Mouse (Mus musculus) left cerebral cortex, postnatal 10 days (tissue): ENCODE data around the gene Cnksr1. TPM values are rescaled to one million over a fixed set of nuclear protein-coding genes. Genes with fewer than 3 reads are reported as not detected.

ENCODE experiments used
- DNase-seq, 2 experiments: peaks; one replicate each; pipeline ENCODE4 v3.0.0; 2021 to 2022; ENCODE audit warnings: low spot score in 2 of 2, mixed read lengths in 1 of 2; ENCODE audit errors: extremely low spot score in 1 of 2
- intact Hi-C: fragments of 180-260 bp; cut with DNase I; formaldehyde crosslinking; loops from one replicate; pipeline ENCODE4 v1.15.1; 2025
- total RNA-seq, 2 experiments: library from RNA; stranded (reverse); gene quantifications; 2 replicates each; pipeline ENCODE4 v1.2.3; 2021

Cnksr1 gene
- total RNA-seq, 2 experiments from 2014 or later: 0.24 to 0.61 TPM

GRCm38 (mm10) chr4:134230431-134230830, 7.8 kb downstream of the Cnksr1 start:
- DNase-seq: no peak
- intact Hi-C loops: no loop called here

DNA sequence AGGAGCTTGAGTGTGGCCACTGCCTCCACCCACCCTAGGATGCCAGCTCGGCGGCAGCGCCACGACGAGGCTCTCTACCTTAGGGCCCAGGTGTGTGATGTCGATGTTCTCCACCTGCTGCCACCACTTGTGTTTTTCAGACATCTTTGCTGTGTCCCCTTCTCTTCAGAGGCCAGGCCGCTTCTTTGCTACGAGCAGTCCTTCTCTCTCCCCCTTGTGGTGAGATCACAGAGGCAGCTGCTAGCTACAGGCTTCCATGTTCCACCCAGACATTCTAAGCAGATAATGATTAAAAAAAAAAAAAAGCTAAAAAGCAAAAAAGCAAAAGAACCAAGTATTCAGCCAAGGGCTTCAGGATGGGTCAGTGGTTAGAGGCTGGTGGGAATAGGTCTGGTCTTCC, 11.0 kb downstream of the Cnksr1 start, which contains the start of gene Catsper4:
Gene Catsper4, minus strand, starts transcription at position 190 of the 400 bp plus-strand sequence.
- intact Hi-C loops: no loop called here
- DNase-seq: peak in 1 of 2 experiments; percentile 27

GRCm38 (mm10) chr4:134222793-134223600, 15.2 kb downstream of the Cnksr1 start:
- DNase-seq: no peak
- intact Hi-C loops: no loop called here

GRCm38 (mm10) chr4:134206488-134207053, 31.6 kb downstream of the Cnksr1 start:
- intact Hi-C loops: loop anchor here (10.0 kb wide), 1 partner anchor 118 kb away; no protein-coding TSS in a partner anchor
- no peak for DNase-seq

- intact Hi-C loops: loop anchor here (10.0 kb wide), 1 partner anchor 121 kb away; no protein-coding TSS in a partner anchor
- DNase-seq: no peak
Observed at GRCm38 (mm10) chr4:134203340-134203896, 34.8 kb downstream of the Cnksr1 start.

DNA sequence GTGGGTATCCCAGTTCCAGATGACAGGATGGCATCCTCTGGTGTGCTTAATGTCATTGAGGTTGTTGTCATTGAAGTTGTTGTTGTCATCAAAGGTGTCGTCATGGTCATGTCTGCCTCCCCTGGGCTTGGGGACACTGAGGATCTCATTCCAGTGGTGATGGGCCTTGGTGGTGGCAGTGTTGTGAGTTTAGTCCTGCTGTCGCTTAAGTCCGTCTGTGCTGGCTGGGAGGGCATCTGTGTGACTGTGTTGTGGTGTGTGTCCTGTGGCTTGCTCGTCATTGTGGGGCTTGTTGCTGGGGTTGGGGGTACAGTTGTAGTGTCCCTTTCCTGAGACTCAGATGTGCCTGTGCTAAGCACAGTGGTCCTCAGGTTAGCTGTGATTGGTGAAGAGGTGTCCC, 35.3 kb downstream of the Cnksr1 start, which contains the start of gene Gm7534:
Gene Gm7534, minus strand, starts transcription at position 101 of the 400 bp plus-strand sequence.
- intact Hi-C loops: loop anchor here (10.0 kb wide), 1 partner anchor 122 kb away; no protein-coding TSS in a partner anchor
- DNase-seq: no peak

DNA sequence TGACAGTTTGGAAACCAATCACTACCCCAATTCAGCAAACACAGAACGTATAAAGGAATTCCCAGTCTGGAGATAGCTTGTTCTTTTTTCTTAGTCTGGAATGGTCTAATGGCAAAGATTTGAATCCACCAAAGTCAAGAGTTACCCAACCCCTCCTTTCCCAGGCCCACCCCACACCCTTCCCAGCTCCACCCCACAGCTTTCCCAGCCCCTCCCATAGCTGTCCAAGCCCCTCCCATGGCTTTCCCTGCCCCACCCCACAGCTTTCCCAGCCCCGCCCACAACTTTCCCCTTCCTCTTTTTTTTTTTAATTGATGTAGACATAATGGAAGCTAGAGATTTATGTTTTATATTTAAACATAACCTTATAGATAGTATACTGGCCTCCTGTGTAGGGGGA, 38.8 kb downstream of the Cnksr1 start:
- intact Hi-C loops: no loop called here
- DNase-seq: no peak

DNA sequence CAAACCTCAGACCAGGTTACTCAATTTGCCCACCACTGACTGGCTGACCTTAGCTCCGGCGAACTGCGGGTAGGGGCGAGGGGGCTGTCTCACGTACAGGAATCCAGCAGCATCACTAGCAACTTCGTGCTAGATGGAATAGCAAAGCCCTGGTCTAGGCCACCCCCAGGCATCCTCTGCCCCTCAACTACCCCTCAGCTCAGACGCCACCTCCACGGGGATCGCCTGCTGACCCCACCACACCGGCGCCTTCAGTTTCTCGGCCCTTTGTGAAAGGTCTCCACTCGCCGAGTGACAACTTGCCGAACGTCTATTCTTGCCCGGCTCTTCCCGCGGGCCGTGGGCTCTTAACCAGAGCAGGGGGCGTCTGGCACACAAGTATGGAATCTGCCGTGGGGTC, 51.9 kb downstream of the Cnksr1 start:
- no peak for DNase-seq
- intact Hi-C loops: no loop called here

DNA sequence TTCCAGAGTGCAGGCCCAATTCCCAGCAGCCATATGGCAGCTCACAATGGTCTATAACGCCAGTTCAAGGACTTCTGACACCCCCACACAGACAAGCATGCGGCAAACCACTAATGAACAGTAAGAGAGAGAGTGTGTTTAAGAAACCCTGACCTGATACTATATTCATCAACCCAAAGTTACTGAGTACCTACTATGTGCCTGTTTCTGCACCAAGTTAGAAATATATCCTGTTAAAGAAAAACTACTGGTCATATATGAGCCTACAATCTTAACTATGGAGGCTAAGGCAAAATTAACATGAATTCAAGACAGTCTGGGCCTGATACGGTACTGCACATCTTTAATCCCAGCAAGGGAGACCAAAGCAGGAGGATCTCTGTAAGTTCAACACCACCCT, 52.6 kb downstream of the Cnksr1 start:
- DNase-seq: no peak
- intact Hi-C loops: no loop called here

- DNase-seq: no peak
- intact Hi-C loops: no loop called here
Observed at GRCm38 (mm10) chr4:134183711-134184110, 54.5 kb downstream of the Cnksr1 start.

GRCm38 (mm10) chr4:134181825-134182224, 56.4 kb downstream of the Cnksr1 start:
- DNase-seq: no peak
- intact Hi-C loops: no loop called here

GRCm38 (mm10) chr4:134181112-134181511, 57.1 kb downstream of the Cnksr1 start:
- intact Hi-C loops: no loop called here
- DNase-seq: no peak

Other genes with a start within 250 kb of the Cnksr1 start
- gene Dhdds, start 237.5 kb downstream of the Cnksr1 start, total RNA-seq: 10 to 100 TPM; 57.1 to 61.4 TPM
- not detected for gene Lin28a, start 219.6 kb downstream of the Cnksr1 start, total RNA-seq
- gene Zfp683, start 184.6 kb downstream of the Cnksr1 start, total RNA-seq: not detected
- 1 to 10 TPM; 2.9 to 3.5 TPM for gene Crybg2, start 177.6 kb downstream of the Cnksr1 start, total RNA-seq
- 1 to 10 TPM; 1.3 to 1.6 TPM for gene Cd52, start 143.3 kb downstream of the Cnksr1 start, total RNA-seq
- 10 to 100 TPM; 22.6 to 24.9 TPM for gene Ubxn11, start 135.8 kb downstream of the Cnksr1 start, total RNA-seq
- 100 to 1,000 TPM; 217 to 225 TPM for gene Sh3bgrl3, start 109.6 kb downstream of the Cnksr1 start, total RNA-seq
- 10 to 100 TPM in 1 of 2 experiments, 1 to 10 TPM in 1; 9.2 to 10.9 TPM for gene Cep85, start 51.3 kb downstream of the Cnksr1 start, total RNA-seq
- gene Gm7534, start 35.4 kb downstream of the Cnksr1 start, total RNA-seq: not detected
- not detected for gene Catsper4, start 11.0 kb downstream of the Cnksr1 start, total RNA-seq
- not detected for gene E130218I03Rik, start 5.3 kb upstream of the Cnksr1 start, total RNA-seq
- 10 to 100 TPM; 13.4 to 13.7 TPM for gene Zfp593, start 7.2 kb upstream of the Cnksr1 start, total RNA-seq
- gene Gm30191, start 8.5 kb upstream of the Cnksr1 start, total RNA-seq: not detected
- 1 to 10 TPM; 3.3 to 3.7 TPM for gene Grrp1, start 15.7 kb upstream of the Cnksr1 start, total RNA-seq
- 10 to 100 TPM; 26.1 to 26.2 TPM for gene Pdik1l, start 49.5 kb upstream of the Cnksr1 start, total RNA-seq
- gene Trim63, start 76.7 kb upstream of the Cnksr1 start, total RNA-seq: under 1 TPM; 0.66 to 0.87 TPM
- gene Slc30a2, start 104.8 kb upstream of the Cnksr1 start, total RNA-seq: not detected
- 10 to 100 TPM; 29.6 to 31.2 TPM for gene Extl1, start 145.5 kb upstream of the Cnksr1 start, total RNA-seq
- 10 to 100 TPM; 11.3 to 12.9 TPM for gene Pafah2, start 157.9 kb upstream of the Cnksr1 start, total RNA-seq
- gene Stmn1, start 229.9 kb upstream of the Cnksr1 start, total RNA-seq: 1,000 to 10,000 TPM; 1,910 to 2,141 TPM